Mouse (Mus musculus): ENCODE measurements around the gene Ifit3b. TPM values are rescaled to one million over a fixed set of nuclear protein-coding genes. Genes with fewer than 3 reads are reported as not detected.
A peak's percentile ranks its signal among the peaks of the same experiment; 100 is the strongest.
"Not testable (repeated sequence)": the region's sequence is repeated elsewhere in the genome, so short reads cannot be mapped to it uniquely, and the experiment has no call there.

Gene Ifit3b
- total RNA-seq, 2 experiments from 2014 or later: 1.1 to 1.4 TPM

- not testable (repeated sequence) for DNase-seq
Observed at GRCm38 (mm10) chr19:34610118-34610517, 2.3 kb downstream of the Ifit3b start.

DNA sequence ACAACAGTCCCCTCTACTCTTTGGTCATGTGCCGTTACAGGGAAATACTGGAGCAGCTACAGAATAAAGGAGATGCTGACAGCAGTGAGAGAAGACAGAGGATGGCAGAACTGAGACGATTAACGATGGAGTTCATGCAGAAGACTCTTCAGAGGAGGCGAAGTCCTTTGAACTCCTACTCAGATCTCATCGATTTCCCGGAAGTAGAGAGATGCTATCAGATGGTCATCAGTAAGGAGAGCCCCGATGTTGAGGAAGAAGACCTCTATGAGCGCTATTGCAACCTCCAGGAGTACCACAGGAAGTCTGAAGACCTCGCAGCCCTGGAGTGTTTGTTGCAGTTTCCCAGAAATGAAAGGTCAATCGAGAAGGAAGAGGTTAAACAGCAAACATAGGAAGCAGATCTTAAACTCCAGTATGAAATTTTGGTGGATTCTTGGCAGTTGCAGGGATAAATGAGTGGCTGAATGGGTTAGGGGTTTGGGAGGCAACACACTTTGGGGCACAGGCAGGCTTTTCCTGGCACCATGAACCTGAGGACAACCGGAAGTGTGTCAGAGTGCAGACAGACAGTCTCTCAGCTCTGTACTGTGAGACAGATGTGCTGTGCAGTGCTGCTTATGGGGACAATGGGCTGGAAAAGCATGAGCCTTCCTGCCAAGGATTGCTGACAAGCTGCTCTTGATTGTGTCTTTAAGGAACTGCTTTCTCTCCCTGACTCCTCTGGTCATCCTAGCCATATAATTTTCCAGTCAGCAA, 4.7 kb downstream of the Ifit3b start:
- DNase-seq: not testable (repeated sequence)

DNA sequence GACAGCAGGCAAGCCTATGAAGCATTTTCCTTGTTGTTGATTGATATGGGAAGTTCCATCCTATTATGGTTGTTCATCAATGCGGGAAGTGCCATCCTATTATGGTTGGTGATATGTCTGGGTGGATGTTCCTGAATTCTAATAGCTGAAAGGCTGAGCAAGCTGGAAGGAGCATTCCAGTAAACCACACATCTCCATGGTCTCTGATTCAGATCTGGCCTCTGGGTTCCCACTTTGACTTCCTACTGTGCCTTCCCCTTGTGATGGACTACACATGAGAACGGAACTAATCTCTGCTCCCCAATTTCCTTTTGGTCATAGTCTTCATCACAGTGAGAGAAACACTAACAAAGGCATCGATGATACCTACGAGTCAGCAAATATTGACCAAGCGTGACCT, 13.1 kb downstream of the Ifit3b start:
- DNase-seq: no peak

- no peak for DNase-seq
Observed at GRCm38 (mm10) chr19:34623781-34624180, 16.0 kb downstream of the Ifit3b start.

- no peak for DNase-seq
Observed at GRCm38 (mm10) chr19:34624663-34625062, 16.9 kb downstream of the Ifit3b start.

DNA sequence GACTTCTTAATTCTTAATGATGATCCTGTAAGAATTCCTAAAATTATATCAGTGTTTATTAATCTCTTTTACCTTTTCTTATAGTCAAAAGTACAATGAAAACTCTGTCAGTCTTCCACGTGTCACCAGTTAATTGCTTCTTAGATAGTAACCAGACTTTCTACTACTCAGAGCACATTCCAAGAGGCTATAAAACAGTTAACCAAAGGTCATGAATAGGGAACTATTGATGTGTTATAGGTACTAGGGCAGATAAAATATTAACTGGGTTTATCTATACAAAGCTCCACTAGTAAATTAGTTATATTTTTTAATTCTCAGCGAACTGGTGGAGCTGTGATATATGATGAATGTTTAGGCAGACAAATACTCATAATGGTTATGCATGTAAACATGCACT, 19.7 kb downstream of the Ifit3b start:
- no peak for DNase-seq

- DNase-seq: no peak
Observed at GRCm38 (mm10) chr19:34631487-34631886, 23.7 kb downstream of the Ifit3b start.

DNA sequence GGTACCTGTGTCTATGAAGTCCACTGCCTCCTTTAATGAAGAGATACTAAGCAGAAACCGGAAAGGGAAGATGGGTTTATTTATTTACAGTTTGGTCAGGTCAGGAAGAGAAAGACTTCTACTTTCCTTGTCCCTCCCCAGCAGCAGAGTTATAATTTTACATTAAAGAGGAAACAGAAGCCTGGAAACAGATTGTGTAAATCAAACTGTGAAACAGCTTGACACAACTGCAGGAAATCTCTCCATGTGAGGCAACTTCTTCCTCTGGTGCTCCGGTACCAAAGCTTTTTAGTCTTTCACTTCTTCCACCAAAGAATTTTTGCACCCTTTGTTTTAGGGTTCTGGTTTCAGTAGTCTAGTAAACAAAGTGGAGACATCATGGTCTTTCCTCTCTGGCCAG, 25.7 kb downstream of the Ifit3b start:
- no peak for DNase-seq

DNA sequence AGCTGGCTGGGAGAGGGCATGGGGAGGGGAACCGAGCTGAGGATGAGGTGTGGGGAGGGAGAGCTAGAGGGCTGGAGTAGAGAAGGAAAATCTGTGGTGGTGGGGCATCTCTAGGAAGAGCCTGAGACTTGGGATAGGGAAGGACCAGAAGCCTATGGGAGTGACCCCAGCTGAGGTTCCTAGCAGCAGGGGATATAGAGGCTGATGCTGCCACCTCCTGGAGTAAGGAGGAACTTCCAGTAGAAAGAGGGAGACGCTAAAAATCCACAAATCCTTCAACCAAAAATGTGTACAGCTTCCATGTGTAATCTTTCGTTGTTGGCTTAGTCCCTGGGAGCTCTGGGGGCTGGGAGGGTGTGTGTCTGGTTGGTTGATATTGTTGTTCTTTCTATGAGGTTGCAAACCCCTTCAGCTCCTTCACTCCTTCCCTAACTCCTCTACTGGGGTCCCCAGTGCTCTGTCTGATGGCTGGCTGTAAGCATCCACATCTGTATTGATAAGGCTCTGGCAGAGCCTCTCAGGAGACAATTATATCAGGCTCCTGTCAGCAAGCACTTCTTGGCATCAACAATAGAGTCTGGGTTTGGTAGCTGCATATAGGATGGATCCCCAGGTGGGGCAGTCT, 29.3 kb downstream of the Ifit3b start:
- peak; percentile 24 to 50 for DNase-seq

DNA sequence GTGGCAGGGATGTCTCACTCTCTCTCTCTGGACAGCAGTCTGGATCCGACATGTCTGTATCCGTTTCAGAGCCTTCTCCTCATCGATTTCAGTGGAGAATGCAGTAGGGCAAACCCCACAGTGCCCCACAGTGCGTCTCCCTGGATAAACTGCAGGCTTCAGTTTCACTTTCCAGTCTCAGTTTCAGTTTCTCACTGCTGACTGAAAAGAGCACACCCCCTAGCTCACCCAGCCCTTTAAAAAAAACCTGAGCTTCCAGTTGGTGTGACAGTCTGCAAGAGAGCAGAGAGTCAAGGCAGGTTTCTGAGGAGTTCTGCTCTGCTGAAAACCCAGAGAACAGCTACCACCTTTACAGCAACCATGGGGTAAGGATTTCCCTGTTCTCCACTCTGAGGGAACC, 32.9 kb downstream of the Ifit3b start, which contains the start of the genes Ifit1bl2 and Ifit1:
TSS of gene Ifit1bl2 (minus strand) at position 121 of the 400 bp plus-strand sequence.
TSS of gene Ifit1 (plus strand) at position 249 of the 400 bp plus-strand sequence.
- no peak for DNase-seq

DNA sequence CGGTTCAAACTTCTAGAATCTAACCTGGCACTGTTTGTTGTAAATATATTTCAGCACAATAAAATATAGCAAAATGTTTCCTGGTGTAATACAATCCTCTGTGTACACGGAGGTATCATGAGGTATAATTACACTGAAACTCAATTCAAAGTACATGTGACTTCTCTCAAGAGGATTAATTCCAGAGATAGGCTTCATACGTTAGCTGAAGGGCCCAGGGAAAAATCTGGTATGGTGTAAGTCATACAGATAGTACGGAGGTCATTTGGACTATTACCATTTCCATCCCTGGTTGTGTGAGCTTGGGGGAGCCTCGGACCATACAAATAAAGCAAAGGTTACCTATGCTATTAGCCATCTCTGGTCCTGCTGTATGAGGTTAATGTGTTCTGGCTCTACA, 34.8 kb downstream of the Ifit3b start:
- DNase-seq: no peak

GRCm38 (mm10) chr19:34647630-34648029, 39.9 kb downstream of the Ifit3b start:
- not testable (repeated sequence) for DNase-seq

- DNase-seq: no peak
Observed at GRCm38 (mm10) chr19:34650276-34650675, 42.5 kb downstream of the Ifit3b start.

GRCm38 (mm10) chr19:34650997-34651396, 43.2 kb downstream of the Ifit3b start:
- DNase-seq: no peak

DNA sequence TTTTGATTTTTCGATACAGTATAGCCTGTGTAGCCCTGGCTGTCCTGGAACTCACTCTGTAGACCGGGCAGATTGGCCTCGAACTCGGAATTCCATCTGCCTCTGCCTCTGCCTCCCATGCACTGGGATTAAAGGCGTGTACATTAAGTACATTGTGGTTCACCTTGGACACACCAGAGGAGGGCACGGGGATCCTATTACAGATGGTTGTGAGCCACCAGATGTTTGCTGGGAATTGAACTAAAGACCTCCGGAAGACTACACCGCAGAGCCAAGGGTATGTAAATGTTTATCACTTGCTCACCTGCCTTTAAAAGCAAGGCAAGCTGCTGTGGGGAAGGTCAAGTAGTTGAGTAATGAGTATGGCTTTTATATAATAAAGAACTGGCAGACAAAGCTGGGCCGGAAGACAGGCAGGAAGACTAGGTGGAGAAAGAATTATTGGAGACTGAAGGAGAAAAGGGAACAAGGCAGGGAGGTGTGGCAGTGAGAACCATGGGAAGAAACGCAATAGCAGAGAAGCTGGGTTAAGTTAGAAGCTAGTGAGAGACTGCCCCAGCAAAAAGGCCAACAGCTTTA, 47.5 kb downstream of the Ifit3b start:
- DNase-seq: no peak

DNA sequence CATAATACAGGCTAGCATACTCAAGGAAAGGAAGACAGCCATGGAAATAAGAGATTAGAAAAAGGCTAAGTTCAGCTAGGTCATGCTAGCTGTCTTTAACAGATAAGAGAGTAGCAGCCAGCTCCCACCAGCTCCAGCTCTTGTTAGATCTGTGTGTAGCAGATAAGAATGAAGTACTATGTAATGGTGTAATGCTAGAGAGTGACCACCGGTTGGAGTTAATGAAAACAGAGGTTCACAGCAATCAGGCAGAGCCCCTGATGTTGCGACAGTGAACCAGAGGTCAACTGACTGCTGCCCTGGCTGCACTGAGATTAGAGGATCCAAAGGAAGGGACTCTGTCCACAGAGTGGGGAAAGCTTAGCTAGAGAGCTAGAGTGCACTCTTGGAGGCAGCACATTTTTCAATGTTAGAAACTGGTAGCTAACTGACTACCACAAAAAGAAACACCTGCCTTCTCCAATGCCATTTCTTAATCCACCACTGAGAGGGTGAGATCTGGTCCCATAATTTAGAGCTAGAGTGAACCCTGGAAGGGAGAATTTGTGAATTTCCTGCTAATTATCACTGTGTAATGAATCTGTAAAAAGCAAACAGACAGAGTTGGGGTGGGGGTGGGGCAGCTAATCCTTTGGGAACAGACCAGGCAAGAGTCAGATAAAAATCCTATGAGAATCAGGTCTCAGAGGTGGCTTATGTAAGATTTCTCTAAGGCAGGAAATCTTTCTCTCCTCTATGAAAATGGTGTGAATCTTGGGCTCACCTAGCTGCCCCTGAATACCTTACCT, 48.9 kb downstream of the Ifit3b start:
- no peak for DNase-seq

- peak; percentile 31 to 51 for DNase-seq
Observed at GRCm38 (mm10) chr19:34662067-34662507, 54.3 kb downstream of the Ifit3b start.

DNA sequence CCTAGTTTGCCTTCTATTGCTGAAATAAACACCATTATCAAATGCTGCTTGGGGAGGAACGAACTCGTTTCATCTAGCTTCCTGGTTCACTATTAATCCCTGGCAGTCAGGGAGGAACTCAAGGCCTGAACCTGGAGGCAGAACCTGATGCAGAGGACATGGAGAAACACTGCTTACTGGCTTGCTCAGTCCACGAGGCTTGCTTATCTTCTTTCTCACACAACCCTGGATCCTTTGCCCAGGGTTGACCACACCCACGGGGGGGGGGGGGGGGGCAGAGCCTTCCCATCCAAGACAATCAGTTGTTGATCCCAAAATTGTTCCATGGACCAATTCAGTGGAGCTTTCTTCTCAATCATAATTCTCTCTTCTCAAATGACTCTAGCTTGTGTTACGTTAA, 55.0 kb downstream of the Ifit3b start:
- DNase-seq: no peak
